Mouse (Mus musculus) E14TG2a.4 (cell line): ENCODE measurements at regions not wholly inside any gene's neighbourhood (a gene's known extent, or its start where the extent isn't known, plus 50 kb on each side); places are given as distances from the start of the nearest gene placed in this dataset.
A peak's percentile ranks its signal among the peaks of the same experiment; 100 is the strongest.

Experiments used
- H3K27me3 ChIP-seq: 2 replicates; pipeline ENCODE4 v1.6.1; 2014; ENCODE audit warnings: low read length, control low read depth; ENCODE audit not compliant: insufficient read depth
- H3K36me3 ChIP-seq: 2 replicates; pipeline ENCODE4 v1.6.1; 2014; ENCODE audit warnings: low read length, control low read depth; ENCODE audit not compliant: insufficient read depth
- H3K4me1 ChIP-seq: replicated peaks from 2 replicates; pipeline ENCODE4 v1.6.1; 2014; ENCODE audit warnings: low read depth, low read length, control low read depth
- H3K4me3 ChIP-seq: replicated peaks from 2 replicates; pipeline ENCODE4 v1.5.1; 2014; ENCODE audit warnings: mild to moderate bottlenecking, low read length
- H3K9me3 ChIP-seq: 2 replicates; pipeline ENCODE4 v1.6.1; 2014; ENCODE audit warnings: low read length, control low read depth
- CTCF ChIP-seq: conservative IDR thresholded peaks from 2 replicates; pipeline ENCODE4 v1.5.1; 2014; ENCODE audit warnings: low read length
- NANOG ChIP-seq: IDR thresholded peaks from 2 replicates; pipeline ENCODE4 v1.6.1; 2014; ENCODE audit warnings: borderline replicate concordance, low read length, mixed read lengths
- POU5F1 ChIP-seq: IDR thresholded peaks from 2 replicates; pipeline ENCODE4 v1.6.1; 2014; ENCODE audit warnings: low read length, borderline replicate concordance

DNA sequence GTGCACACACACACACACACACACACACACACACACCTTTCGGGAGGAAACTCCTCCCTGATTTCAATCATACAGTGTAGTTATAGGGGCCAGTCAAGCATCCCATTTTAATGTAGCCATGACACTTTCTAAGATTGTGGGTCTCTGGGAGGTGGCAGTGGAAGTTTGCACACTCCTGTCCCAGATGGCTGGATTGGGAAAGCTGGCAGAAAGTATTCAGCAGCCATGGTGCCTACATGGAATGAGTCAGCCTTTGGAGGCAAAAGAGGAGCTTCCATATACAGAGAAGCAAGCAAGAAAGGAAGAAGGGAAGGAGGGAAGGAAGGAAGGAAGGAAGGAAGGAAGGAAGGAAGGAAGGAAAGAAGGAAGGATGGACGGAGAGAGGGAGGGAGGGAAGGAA lies 117.4 kb upstream of the Zfp706 start:
- Histone ChIP-seq H3K4me3 (no peak overlapping the region), H3K36me3 (no peaks in the 10 kb centered on the region), H3K27me3 (no peaks in the 10 kb centered on the region; the same call in 1 of the 2 replicates), H3K9me3 (no peaks in the 10 kb centered on the region), H3K4me1 (peaks cover 11% of the 10 kb centered on the region)
- TF ChIP-seq NANOG (no peak), CTCF (no peak), POU5F1 (no peak)

DNA sequence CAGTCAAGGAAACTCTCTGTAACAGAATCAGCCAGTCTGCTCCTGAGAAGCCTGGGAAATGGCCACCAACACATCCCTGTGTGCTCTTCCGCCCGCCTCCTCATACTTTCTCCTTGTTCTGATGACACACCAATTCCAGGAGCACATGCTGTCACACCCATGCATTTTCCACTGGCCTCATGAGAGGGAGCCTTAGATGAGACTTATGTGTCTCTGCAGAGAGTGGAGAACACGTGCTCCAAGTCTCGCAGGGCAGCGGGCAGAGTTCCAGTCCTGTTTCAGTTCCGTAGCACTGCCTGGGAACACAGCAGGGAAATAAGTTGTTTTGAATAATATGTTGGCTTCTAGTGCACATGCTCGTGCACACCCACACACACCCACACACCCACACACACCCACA lies 116.7 kb upstream of the Zfp706 start:
- H3K9me3 ChIP-seq: no peaks in the 10 kb centered on the region
- H3K4me3 ChIP-seq: no peak overlapping the region
- TF ChIP-seq NANOG (no peak), POU5F1 (no peak), CTCF (no peak)
- no peaks in the 10 kb centered on the region for H3K36me3 ChIP-seq
- H3K27me3 ChIP-seq: no peaks in the 10 kb centered on the region; the same call in 1 of the 2 replicates
- peaks cover 11% of the 10 kb centered on the region for H3K4me1 ChIP-seq

GRCm38 (mm10) chr15:37120381-37120780 lies 112.8 kb upstream of the Zfp706 start:
- H3K4me3 ChIP-seq: no peak overlapping the region

GRCm38 (mm10) chr15:37114119-37114518 lies 106.5 kb upstream of the Zfp706 start:
- TF ChIP-seq CTCF (peak; percentile 71), POU5F1 (no peak)
- Histone ChIP-seq H3K4me1 (peaks cover 7% of the 10 kb centered on the region), H3K36me3 (no peaks in the 10 kb centered on the region), H3K9me3 (no peaks in the 10 kb centered on the region), H3K27me3 (no peaks in the 10 kb centered on the region), H3K4me3 (no peak overlapping the region)

More at GRCm38 (mm10) chr15:37120381-37120780, 112.8 kb upstream of the Zfp706 start:
- no peaks in the 10 kb centered on the region for H3K36me3 ChIP-seq
- no peaks in the 10 kb centered on the region for H3K9me3 ChIP-seq
- no peak for TF ChIP-seq POU5F1
- peak; percentile 100 for TF ChIP-seq CTCF
- no peaks in the 10 kb centered on the region; the same call in 1 of the 2 replicates for H3K27me3 ChIP-seq
- peaks cover 9% of the 10 kb centered on the region for H3K4me1 ChIP-seq

DNA sequence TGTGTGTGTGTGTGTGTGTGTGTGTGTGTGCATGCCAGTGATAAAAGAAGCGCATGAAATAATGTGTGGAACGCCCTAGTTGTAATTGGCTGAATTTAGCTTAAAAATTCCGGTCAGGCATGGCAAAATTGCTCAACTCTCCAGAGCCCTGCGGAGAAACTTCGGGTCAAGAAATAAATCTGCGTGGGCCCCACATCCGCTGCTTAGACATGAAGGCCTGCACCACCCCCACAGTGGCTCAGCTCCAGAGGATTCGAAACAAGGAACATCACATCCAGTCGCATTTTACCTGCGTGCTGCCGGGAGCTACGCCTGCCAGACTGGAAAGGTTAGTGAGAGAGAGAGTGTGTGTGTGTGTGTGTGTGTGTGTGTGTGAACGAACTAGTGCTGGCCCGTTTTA lies 102.9 kb upstream of the Zfp706 start:
- Histone ChIP-seq H3K27me3 (peaks cover 6% of the 10 kb centered on the region), H3K4me3 (no peak overlapping the region), H3K9me3 (no peaks in the 10 kb centered on the region), H3K4me1 (peaks cover 12% of the 10 kb centered on the region), H3K36me3 (no peaks in the 10 kb centered on the region)
- TF ChIP-seq POU5F1 (no peak), CTCF (no peak), NANOG (no peak)

- H3K9me3 ChIP-seq: no peaks in the 10 kb centered on the region
- peaks cover 29% of the 10 kb centered on the region for H3K4me1 ChIP-seq
- TF ChIP-seq POU5F1: no peak
- H3K27me3 ChIP-seq: peaks cover 2% of the 10 kb centered on the region; the same call in 1 of the 2 replicates
- no peak overlapping the region for H3K4me3 ChIP-seq
- H3K36me3 ChIP-seq: no peaks in the 10 kb centered on the region
These were observed 94.5 kb upstream of the Zfp706 start for GRCm38 (mm10) chr15:37102035-37102555.

- TF ChIP-seq NANOG: no peak
- TF ChIP-seq POU5F1: no peak
- TF ChIP-seq CTCF: peak; percentile 38
- Histone ChIP-seq H3K4me3 (no peak overlapping the region), H3K9me3 (no peaks in the 10 kb centered on the region), H3K27me3 (no peaks in the 10 kb centered on the region), H3K36me3 (no peaks in the 10 kb centered on the region), H3K4me1 (peaks cover 29% of the 10 kb centered on the region)
These were observed 93.8 kb upstream of the Zfp706 start for GRCm38 (mm10) chr15:37101419-37101818.

- no peaks in the 10 kb centered on the region for H3K36me3 ChIP-seq
- H3K9me3 ChIP-seq: no peaks in the 10 kb centered on the region
- 0 out of 2 replicates have a peak overlapping the region, but pooled peaks have one; percentile 37 for H3K4me3 ChIP-seq
- H3K27me3 ChIP-seq: no peaks in the 10 kb centered on the region
- TF ChIP-seq CTCF (no peak), NANOG (no peak), POU5F1 (no peak)
- peaks cover 29% of the 10 kb centered on the region for H3K4me1 ChIP-seq
These were observed 93.3 kb upstream of the Zfp706 start for GRCm38 (mm10) chr15:37100767-37101288.
